Mouse (Mus musculus): Measurements from ENCODE around the gene Il11ra1. TPM values are rescaled to one million over a fixed set of nuclear protein-coding genes. Genes with fewer than 3 reads are reported as not detected.

Il11ra1 gene
- polyA plus RNA-seq, 1 experiment: 4.7 TPM

DNA sequence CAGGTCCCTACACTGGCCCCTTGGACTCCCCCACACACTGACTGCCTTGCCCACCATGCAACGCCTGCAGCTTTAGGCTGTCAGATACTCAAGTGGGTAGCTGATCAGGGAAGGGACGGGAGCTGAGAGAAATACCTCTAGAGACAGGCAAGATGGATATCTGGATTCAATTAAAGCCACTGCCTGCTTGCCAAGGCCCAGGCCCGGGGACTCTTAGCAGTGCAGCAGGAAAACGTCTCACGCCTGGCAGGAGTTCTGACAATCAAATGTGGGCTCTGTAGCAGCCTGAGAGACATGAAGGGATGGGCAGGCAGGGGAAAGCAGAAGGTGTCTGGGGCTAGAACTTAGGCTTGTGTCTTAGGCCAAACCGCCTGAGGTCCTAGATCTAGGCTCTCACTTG is 17.0 kb downstream of the Il11ra1 start:
- no peak overlapping the region for H3K4me3 ChIP-seq (ENCODE audit: low read depth, low read length)
- no peak overlapping the region for H3K9ac ChIP-seq (ENCODE audit: low read depth, poor library complexity, severe bottlenecking)
- no peak for TF ChIP-seq EP300 (IDR thresholded peaks at IDR 0.05; ENCODE audit: insufficient read depth, low read depth, low read length)
- TF ChIP-seq CTCF (IDR thresholded peaks at IDR 0.05; ENCODE audit: low read depth, low read length): no peak
- TF ChIP-seq POLR2A (IDR thresholded peaks at IDR 0.05; ENCODE audit: insufficient read depth, low read length): no peak
- no peaks in the 10 kb centered on the region for H3K4me1 ChIP-seq (ENCODE audit: control insufficient read depth, insufficient read depth, low read length)
- no peak overlapping the region for H3K27ac ChIP-seq (ENCODE audit: insufficient read depth, low read length)
- no peaks in the 10 kb centered on the region for H3K27me3 ChIP-seq (ENCODE audit: control insufficient read depth, insufficient read depth, low read length, poor library complexity, severe bottlenecking)
- H3K36me3 ChIP-seq (ENCODE audit: control insufficient read depth, insufficient read depth, low read length, poor library complexity, severe bottlenecking): peaks cover 11% of the 10 kb centered on the region
- no peaks in the 10 kb centered on the region for H3K9me3 ChIP-seq (replicated peaks; ENCODE audit: control insufficient read depth, insufficient read depth, low read length, poor library complexity, severe bottlenecking)

DNA sequence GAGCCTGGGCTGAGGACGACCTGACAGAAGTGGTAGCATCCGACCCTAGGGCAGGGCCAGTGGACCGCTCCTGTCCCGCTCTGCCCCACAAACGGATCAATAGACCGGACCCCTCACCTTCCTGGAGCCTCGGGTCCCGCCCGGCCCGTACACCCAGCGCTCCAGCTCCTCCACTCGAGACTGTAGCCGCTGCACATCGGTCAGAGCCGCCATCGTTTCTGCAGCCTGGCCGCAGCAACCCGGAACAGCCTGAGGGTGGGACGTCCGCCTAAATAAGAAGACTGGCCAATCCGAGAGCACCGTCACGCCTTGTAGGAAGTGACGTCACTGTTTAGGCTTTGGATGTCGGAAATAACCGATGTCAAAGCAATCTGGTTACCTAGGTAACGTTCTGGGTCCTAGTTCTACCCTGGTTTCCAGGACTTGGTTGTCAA is 23.1 kb downstream of the Il11ra1 start, which contains the start of gene Dctn3:
TSS of gene Dctn3 (minus strand) at position 253 of the 434 bp plus-strand sequence.
- Histone ChIP-seq H3K27me3 (ENCODE audit: control insufficient read depth, insufficient read depth, low read length, poor library complexity, severe bottlenecking) (no peaks in the 10 kb centered on the region), H3K9ac (ENCODE audit: low read depth, poor library complexity, severe bottlenecking) (peak within 1 kb of the TSS; percentile 82), H3K4me3 (ENCODE audit: low read depth, low read length) (peak within 1 kb of the TSS; percentile 64), H3K4me1 (ENCODE audit: control insufficient read depth, insufficient read depth, low read length) (no peaks in the 10 kb centered on the region), H3K27ac (ENCODE audit: insufficient read depth, low read length) (no peak within 1 kb of the TSS), H3K36me3 (ENCODE audit: control insufficient read depth, insufficient read depth, low read length, poor library complexity, severe bottlenecking) (peaks cover 10% of the 10 kb centered on the region), H3K9me3 (replicated peaks; ENCODE audit: control insufficient read depth, insufficient read depth, low read length, poor library complexity, severe bottlenecking) (no peaks in the 10 kb centered on the region)
- no peak for TF ChIP-seq CTCF (IDR thresholded peaks at IDR 0.05; ENCODE audit: low read depth, low read length)
- TF ChIP-seq POLR2A (IDR thresholded peaks at IDR 0.05; ENCODE audit: insufficient read depth, low read length): peak; percentile 52
- TF ChIP-seq EP300 (IDR thresholded peaks at IDR 0.05; ENCODE audit: insufficient read depth, low read depth, low read length): no peak

DNA sequence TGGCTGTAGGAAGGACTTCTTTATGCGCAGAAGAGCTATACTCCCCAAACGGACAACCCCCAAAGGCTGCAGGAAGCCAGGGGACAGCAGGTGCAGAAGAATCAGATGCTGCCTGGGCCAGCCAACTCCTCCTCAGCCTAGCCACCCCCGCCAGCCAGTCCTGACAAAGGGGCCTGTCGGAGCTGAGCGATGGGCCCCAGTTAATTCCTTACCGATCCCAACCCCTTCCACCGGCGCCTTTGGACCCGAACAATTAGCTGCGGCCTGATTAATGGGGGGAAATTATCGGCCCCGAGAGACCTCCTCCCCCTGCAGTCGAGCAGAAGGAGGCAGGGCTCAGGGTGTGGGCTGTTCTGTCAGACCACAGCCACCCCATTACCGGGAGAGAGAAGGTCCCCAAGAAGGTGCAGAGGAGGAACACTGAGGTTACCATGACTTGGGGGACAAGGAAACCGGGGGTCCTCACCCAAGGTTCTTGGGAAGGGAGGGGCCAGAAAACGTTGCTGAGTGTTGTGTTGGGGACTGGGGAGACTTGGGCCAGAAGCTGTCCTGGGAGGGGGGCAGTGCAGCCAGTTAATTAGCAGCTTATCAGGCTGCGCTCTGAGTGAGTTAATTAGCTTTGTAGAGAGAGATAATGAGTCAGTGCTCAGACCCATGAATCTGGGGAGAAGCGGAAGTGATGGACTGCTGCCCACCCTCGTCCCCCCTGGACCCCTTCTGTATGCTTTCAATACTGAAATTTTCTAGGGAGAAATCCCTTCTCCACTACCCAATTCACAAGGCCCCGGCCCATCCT is 27.2 kb downstream of the Il11ra1 start:
- Histone ChIP-seq H3K36me3 (ENCODE audit: control insufficient read depth, insufficient read depth, low read length, poor library complexity, severe bottlenecking) (no peaks in the 10 kb centered on the region), H3K9me3 (replicated peaks; ENCODE audit: control insufficient read depth, insufficient read depth, low read length, poor library complexity, severe bottlenecking) (no peaks in the 10 kb centered on the region), H3K4me3 (ENCODE audit: low read depth, low read length) (no peak overlapping the region), H3K27me3 (ENCODE audit: control insufficient read depth, insufficient read depth, low read length, poor library complexity, severe bottlenecking) (peaks cover 4% of the 10 kb centered on the region; the same call in 1 of the 2 replicates), H3K4me1 (ENCODE audit: control insufficient read depth, insufficient read depth, low read length) (no peaks in the 10 kb centered on the region), H3K27ac (ENCODE audit: insufficient read depth, low read length) (no peak overlapping the region), H3K9ac (ENCODE audit: low read depth, poor library complexity, severe bottlenecking) (no peak overlapping the region)
- TF ChIP-seq CTCF (IDR thresholded peaks at IDR 0.05; ENCODE audit: low read depth, low read length): no peak
- TF ChIP-seq EP300 (IDR thresholded peaks at IDR 0.05; ENCODE audit: insufficient read depth, low read depth, low read length): no peak
- TF ChIP-seq POLR2A (IDR thresholded peaks at IDR 0.05; ENCODE audit: insufficient read depth, low read length): no peak

DNA sequence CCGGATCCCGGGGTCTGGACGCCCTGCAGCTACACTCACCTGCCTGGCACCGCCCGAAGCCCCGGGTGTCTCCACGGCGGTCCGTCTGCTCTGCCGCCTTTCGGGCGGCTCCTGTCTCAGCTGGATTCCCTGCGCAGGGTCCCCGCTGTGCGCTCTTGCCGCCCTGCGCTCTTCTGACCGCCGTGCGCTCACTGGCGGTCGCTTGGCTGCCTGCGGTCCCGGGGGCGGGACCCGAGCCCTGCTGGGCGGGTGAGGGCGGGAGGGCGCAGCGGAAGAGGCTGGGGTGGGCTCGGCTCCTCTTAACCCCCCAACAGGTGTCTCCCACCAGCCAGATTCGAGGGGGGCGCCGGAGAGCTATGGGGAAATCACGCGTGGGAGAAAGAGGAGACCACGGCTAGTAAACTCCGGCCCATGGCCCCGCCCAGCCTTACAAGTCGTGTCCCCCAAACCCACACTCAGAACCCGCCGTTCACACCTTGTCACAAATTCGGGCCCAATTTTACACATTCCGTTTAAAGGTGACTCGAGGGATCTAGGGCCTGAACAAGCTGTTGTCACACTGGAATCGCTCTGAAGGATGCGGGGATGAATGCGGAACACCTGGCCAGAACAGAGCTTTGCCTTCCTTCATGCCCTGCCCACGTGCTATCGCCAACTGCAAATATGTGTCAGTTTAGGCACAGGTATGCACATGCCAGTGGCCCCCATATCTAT is 31.4 kb downstream of the Il11ra1 start, which contains the start of gene Arid3c:
TSS of gene Arid3c (minus strand) at position 91 of the 714 bp plus-strand sequence.
- Histone ChIP-seq H3K9me3 (replicated peaks; ENCODE audit: control insufficient read depth, insufficient read depth, low read length, poor library complexity, severe bottlenecking) (no peaks in the 10 kb centered on the region), H3K27ac (ENCODE audit: insufficient read depth, low read length) (no peak within 1 kb of the TSS), H3K4me3 (ENCODE audit: low read depth, low read length) (peak within 1 kb of the TSS; percentile 66), H3K4me1 (ENCODE audit: control insufficient read depth, insufficient read depth, low read length) (no peaks in the 10 kb centered on the region), H3K27me3 (ENCODE audit: control insufficient read depth, insufficient read depth, low read length, poor library complexity, severe bottlenecking) (peaks cover 4% of the 10 kb centered on the region; the same call in 1 of the 2 replicates), H3K9ac (ENCODE audit: low read depth, poor library complexity, severe bottlenecking) (peak within 1 kb of the TSS; percentile 53), H3K36me3 (ENCODE audit: control insufficient read depth, insufficient read depth, low read length, poor library complexity, severe bottlenecking) (no peaks in the 10 kb centered on the region)
- TF ChIP-seq POLR2A (IDR thresholded peaks at IDR 0.05; ENCODE audit: insufficient read depth, low read length): no peak
- no peak for TF ChIP-seq CTCF (IDR thresholded peaks at IDR 0.05; ENCODE audit: low read depth, low read length)
- no peak for TF ChIP-seq EP300 (IDR thresholded peaks at IDR 0.05; ENCODE audit: insufficient read depth, low read depth, low read length)

DNA sequence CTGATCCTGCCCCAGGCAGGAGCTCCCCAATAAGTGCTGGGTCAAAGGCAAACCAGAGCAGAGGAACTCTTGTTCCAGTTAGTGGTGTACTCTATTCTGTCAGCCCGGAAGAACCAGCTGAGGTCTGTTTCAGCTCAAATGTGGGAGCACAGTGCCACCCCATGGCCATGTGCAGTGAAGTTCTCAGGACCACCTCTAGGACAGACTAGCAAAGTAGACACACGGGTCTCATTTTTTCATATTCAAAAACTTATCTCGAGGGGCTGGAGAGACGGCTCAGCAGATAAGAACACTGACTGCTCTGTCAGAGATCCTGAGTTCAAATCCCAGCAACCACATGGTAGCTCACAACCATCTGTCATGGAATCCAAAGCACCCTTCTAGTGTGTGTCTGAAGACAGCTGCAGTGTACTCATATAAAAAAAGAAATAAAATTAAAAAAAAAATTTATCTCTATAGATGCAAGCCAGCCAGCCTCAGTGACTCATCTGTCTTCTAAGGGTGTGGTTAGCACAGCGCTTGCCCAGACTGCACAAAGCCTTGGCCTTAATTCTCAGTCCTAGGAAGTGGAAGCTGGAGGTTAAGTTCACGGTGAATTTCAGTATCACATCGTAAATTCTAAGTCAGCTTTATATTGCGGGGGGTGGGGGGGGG is 37.9 kb downstream of the Il11ra1 start:
- Histone ChIP-seq H3K27me3 (ENCODE audit: control insufficient read depth, insufficient read depth, low read length, poor library complexity, severe bottlenecking) (no peaks in the 10 kb centered on the region), H3K4me1 (ENCODE audit: control insufficient read depth, insufficient read depth, low read length) (no peaks in the 10 kb centered on the region)

More for the DNA sequence above, 37.9 kb downstream of the Il11ra1 start:
- H3K9me3 ChIP-seq (replicated peaks; ENCODE audit: control insufficient read depth, insufficient read depth, low read length, poor library complexity, severe bottlenecking): no peaks in the 10 kb centered on the region
- peaks cover 14% of the 10 kb centered on the region for H3K36me3 ChIP-seq (ENCODE audit: control insufficient read depth, insufficient read depth, low read length, poor library complexity, severe bottlenecking)
- H3K4me3 ChIP-seq (ENCODE audit: low read depth, low read length): no peak overlapping the region
- TF ChIP-seq POLR2A (IDR thresholded peaks at IDR 0.05; ENCODE audit: insufficient read depth, low read length) (no peak), CTCF (IDR thresholded peaks at IDR 0.05; ENCODE audit: low read depth, low read length) (peak; percentile 91), EP300 (IDR thresholded peaks at IDR 0.05; ENCODE audit: insufficient read depth, low read depth, low read length) (0 out of 2 replicates have a peak, but pooled peaks have one; percentile 12)
- H3K9ac ChIP-seq (ENCODE audit: low read depth, poor library complexity, severe bottlenecking): no peak overlapping the region
- H3K27ac ChIP-seq (ENCODE audit: insufficient read depth, low read length): no peak overlapping the region
